Mouse (Mus musculus) hindbrain, embryonic 15.5 days (tissue): Measurements from ENCODE around the gene Fxyd3. TPM values are rescaled to one million over a fixed set of nuclear protein-coding genes. Genes with fewer than 3 reads are reported as not detected.

Experiments
- ATAC-seq: fragments of 200-750 bp; cut with Nextera tagmentation; 2 replicates; pipeline ENCODE4 v1.8.0; 2017; ENCODE audit warnings: low read depth, moderate number of reproducible peaks, moderate TSS enrichment; ENCODE audit not compliant: low FRiP score
- H3K27ac ChIP-seq: fragments of 300-500 bp; sonication (generic); replicated peaks from 2 replicates; pipeline ENCODE4 v1.5.1; 2015; ENCODE audit warnings: mild to moderate bottlenecking, inconsistent platforms
- H3K27me3 ChIP-seq: fragments of 300-500 bp; sonication (generic); 2 replicates; pipeline ENCODE4 v1.6.1; 2015; ENCODE audit warnings: control low read depth, inconsistent platforms
- H3K36me3 ChIP-seq: fragments of 300-500 bp; sonication (generic); 2 replicates; pipeline ENCODE4 v1.6.1; 2015; ENCODE audit warnings: control low read depth, inconsistent platforms
- H3K4me1 ChIP-seq: fragments of 300-500 bp; sonication (generic); replicated peaks from 2 replicates; pipeline ENCODE4 v1.6.1; 2015; ENCODE audit warnings: control low read depth, inconsistent platforms
- H3K4me2 ChIP-seq: fragments of 300-500 bp; sonication (generic); 2 replicates; pipeline ENCODE4 v1.6.1; 2015; ENCODE audit warnings: moderate library complexity, mild to moderate bottlenecking, inconsistent platforms
- H3K4me3 ChIP-seq: fragments of 300-500 bp; sonication (generic); 2 replicates; pipeline ENCODE4 v1.5.1; 2015; ENCODE audit warnings: mild to moderate bottlenecking, inconsistent platforms
- H3K9ac ChIP-seq: fragments of 300-500 bp; sonication (generic); 2 replicates; pipeline ENCODE4 v1.6.1; 2015; ENCODE audit warnings: inconsistent platforms
- H3K9me3 ChIP-seq: fragments of 300-500 bp; sonication (generic); 2 replicates; pipeline ENCODE4 v1.6.1; 2016; ENCODE audit warnings: control low read depth, inconsistent platforms
- WGBS: fragments of 180-500 bp; shearing (Covaris S2); methylation state at CpG from one replicate; pipeline ENCODE4 v1.1.7; 2015; 5-methylcytosine and 5-hydroxymethylcytosine counted together
- polyA plus RNA-seq: library from polyadenylated mRNA; unstranded; fragments of >200 nt; fragmentation: Nextera tagmentation; extraction: Ambion mirVana; gene quantifications from 2 replicates; pipeline ENCODE4 v1.2.1, GENCODE M21; 2015

The Fxyd3 gene
- polyA plus RNA-seq, 1 experiment from 2014 or later: 0.31 TPM

GRCm38 (mm10) chr7:31052251-31052635 lies 24.3 kb downstream of the Fxyd3 start:
- Histone ChIP-seq H3K4me2 (peak overlapping the region; percentile 61), H3K36me3 (no peaks in the 10 kb centered on the region), H3K4me1 (peaks cover 44% of the 10 kb centered on the region), H3K4me3 (peak overlapping the region; percentile 48), H3K27me3 (peaks cover 35% of the 10 kb centered on the region), H3K9me3 (no peaks in the 10 kb centered on the region), H3K9ac (0 out of 2 replicates have a peak overlapping the region, but pooled peaks have one; percentile 3), H3K27ac (no peak overlapping the region)
- WGBS: 2% methylated on average over 22 of the region's 22 CpGs
- no peak for ATAC-seq

DNA sequence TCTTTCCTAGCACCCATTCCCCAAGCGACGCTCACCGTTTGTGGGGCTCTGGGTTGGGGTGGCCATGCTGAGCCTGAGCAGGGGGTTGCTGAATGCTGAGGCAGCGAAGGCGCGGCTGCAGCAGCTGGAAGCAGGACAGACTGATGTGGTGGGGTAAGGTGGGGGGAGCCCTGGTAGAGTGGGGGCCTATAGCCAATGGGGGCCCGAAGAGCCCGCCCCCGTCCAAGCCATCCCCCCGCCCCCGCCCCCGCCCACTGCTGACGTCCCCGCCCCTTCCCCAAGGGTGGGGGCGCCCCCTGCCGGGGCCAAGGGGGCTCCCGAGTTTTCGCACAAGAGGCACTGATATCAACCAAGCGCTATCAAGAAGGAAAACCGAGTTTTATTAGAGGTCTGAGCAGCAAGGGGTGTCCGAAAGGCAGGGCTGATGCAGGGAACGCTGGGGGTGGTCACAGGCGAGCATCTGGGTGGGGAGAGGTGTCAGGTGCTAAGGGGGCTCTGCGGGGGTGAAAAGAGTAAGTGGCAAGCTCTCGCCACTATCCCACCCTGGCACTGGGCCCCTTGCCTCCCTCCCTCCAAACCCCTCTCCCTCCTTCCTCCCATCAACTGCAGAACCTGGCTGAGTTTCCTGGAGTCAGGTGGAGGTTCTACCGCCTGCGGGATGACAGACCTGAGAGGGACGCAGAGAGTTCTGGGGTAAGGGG lies 25.0 kb downstream of the Fxyd3 start, which contains the start of gene Fxyd7:
TSS of gene Fxyd7 (minus strand) at position 147 of the 701 bp plus-strand sequence.
- Histone ChIP-seq H3K4me2 (peak within 1 kb of the TSS; percentile 61), H3K27ac (peak within 1 kb of the TSS; percentile 73), H3K4me3 (peak within 1 kb of the TSS; percentile 48), H3K4me1 (peaks cover 44% of the 10 kb centered on the region), H3K27me3 (peaks cover 35% of the 10 kb centered on the region), H3K9me3 (no peaks in the 10 kb centered on the region), H3K36me3 (no peaks in the 10 kb centered on the region), H3K9ac (peak within 1 kb of the TSS; percentile 47)
- WGBS: 2% methylated on average over 27 of the region's 28 CpGs
- peak; percentile 59 for ATAC-seq

DNA sequence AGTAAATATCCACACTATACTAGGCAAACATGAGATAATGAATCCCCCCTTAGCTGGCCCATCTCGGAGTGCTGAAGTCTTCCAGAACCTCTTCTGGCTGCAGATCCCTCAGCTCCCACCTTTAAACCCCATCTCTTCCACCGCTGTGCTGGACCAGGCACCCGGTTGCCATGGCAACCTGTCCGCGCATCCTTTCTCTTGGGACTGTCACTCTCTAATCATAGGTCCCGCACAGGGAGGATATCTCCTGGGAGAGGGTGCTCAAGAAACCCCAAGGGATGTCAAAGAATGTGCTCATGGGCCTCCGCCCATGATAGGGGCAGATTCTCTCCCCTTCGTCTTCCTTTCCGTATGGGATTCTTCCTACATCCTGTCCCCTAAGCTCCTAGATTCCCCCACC lies 25.6 kb downstream of the Fxyd3 start:
- 2% methylated on average over 9 of the region's 9 CpGs for WGBS
- peak overlapping the region; percentile 73 for H3K27ac ChIP-seq
- peaks cover 44% of the 10 kb centered on the region for H3K4me1 ChIP-seq
- H3K4me2 ChIP-seq: peak overlapping the region; percentile 61
- H3K9ac ChIP-seq: peak overlapping the region; percentile 47
- H3K27me3 ChIP-seq: peaks cover 35% of the 10 kb centered on the region
- H3K36me3 ChIP-seq: no peaks in the 10 kb centered on the region
- peak overlapping the region; percentile 48 for H3K4me3 ChIP-seq
- peak; percentile 3; the same call in 1 of the 2 replicates for ATAC-seq
- H3K9me3 ChIP-seq: no peaks in the 10 kb centered on the region

- peak overlapping the region; percentile 73 for H3K27ac ChIP-seq
- peak overlapping the region; percentile 48 for H3K4me3 ChIP-seq
- H3K4me1 ChIP-seq: peaks cover 43% of the 10 kb centered on the region
- H3K4me2 ChIP-seq: peak overlapping the region; percentile 61
- ATAC-seq: peak; percentile 10; the same call in 1 of the 2 replicates
- 3% methylated on average over 6 of the region's 6 CpGs for WGBS
- H3K27me3 ChIP-seq: peaks cover 36% of the 10 kb centered on the region
- no peaks in the 10 kb centered on the region for H3K9me3 ChIP-seq
- peak overlapping the region; percentile 47 for H3K9ac ChIP-seq
- H3K36me3 ChIP-seq: no peaks in the 10 kb centered on the region
Observed at GRCm38 (mm10) chr7:31050487-31050886, 26.0 kb downstream of the Fxyd3 start.

DNA sequence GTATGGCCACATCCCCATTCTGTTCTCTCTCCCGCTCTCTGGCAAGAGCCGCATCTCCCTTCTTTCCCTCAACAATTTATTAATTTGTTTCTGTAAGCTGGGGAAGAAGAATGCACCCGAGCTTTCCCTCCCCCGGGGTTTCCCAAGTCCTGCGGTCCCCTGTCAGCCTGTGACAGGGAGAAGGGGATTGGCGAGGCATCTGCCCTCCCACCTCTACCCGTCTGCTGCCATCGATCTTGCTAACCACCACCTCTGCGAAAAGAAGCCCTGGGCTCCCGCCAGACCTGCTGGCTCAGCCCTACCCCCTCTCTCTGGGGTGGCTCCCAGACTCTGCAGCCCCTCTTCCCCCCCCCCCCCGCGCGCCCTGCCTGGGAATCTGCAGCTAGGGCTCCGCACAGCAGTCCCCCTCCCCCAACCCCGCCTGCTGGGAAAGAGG lies 26.6 kb downstream of the Fxyd3 start:
- H3K9me3 ChIP-seq: no peaks in the 10 kb centered on the region
- peak overlapping the region; percentile 48 for H3K4me3 ChIP-seq
- peak overlapping the region; percentile 61 for H3K4me2 ChIP-seq
- no peaks in the 10 kb centered on the region for H3K36me3 ChIP-seq
- ATAC-seq: peak; percentile 59
- peak overlapping the region; percentile 47 for H3K9ac ChIP-seq
- peaks cover 39% of the 10 kb centered on the region for H3K4me1 ChIP-seq
- peaks cover 42% of the 10 kb centered on the region for H3K27me3 ChIP-seq
- WGBS: under 1% methylated on average over 10 of the region's 15 CpGs
- peak overlapping the region; percentile 73 for H3K27ac ChIP-seq

GRCm38 (mm10) chr7:31049135-31049845 lies 27.2 kb downstream of the Fxyd3 start:
- H3K4me1 ChIP-seq: peaks cover 39% of the 10 kb centered on the region
- H3K27ac ChIP-seq: peak overlapping the region; percentile 73
- peaks cover 46% of the 10 kb centered on the region for H3K27me3 ChIP-seq
- H3K9ac ChIP-seq: peak overlapping the region; percentile 47
- peak; percentile 17 for ATAC-seq
- H3K4me3 ChIP-seq: peak overlapping the region; percentile 48
- WGBS: 21% methylated on average over 5 of the region's 5 CpGs
- H3K9me3 ChIP-seq: no peaks in the 10 kb centered on the region
- no peaks in the 10 kb centered on the region for H3K36me3 ChIP-seq
- peak overlapping the region; percentile 61 for H3K4me2 ChIP-seq

GRCm38 (mm10) chr7:31042431-31042910 lies 34.0 kb downstream of the Fxyd3 start, which contains the start of gene Fxyd5:
Gene Fxyd5, minus strand, starts transcription at chr7:31042481.
- H3K9ac ChIP-seq: no peak within 1 kb of the TSS
- no peak within 1 kb of the TSS for H3K27ac ChIP-seq
- 33% methylated on average over 10 of the region's 10 CpGs for WGBS
- H3K9me3 ChIP-seq: no peaks in the 10 kb centered on the region
- peaks cover 50% of the 10 kb centered on the region for H3K27me3 ChIP-seq
- no peak for ATAC-seq
- no peaks in the 10 kb centered on the region for H3K36me3 ChIP-seq
- peak within 1 kb of the TSS; percentile 33 for H3K4me2 ChIP-seq
- peaks cover 3% of the 10 kb centered on the region for H3K4me1 ChIP-seq
- peak within 1 kb of the TSS; percentile 18 for H3K4me3 ChIP-seq

GRCm38 (mm10) chr7:31041662-31042315 lies 34.7 kb downstream of the Fxyd3 start:
- WGBS: 7% methylated on average over 28 of the region's 28 CpGs
- peaks cover 3% of the 10 kb centered on the region for H3K4me1 ChIP-seq
- H3K4me3 ChIP-seq: peak overlapping the region; percentile 18
- no peak overlapping the region for H3K9ac ChIP-seq
- H3K36me3 ChIP-seq: no peaks in the 10 kb centered on the region
- H3K4me2 ChIP-seq: peak overlapping the region; percentile 33
- ATAC-seq: no peak
- peaks cover 50% of the 10 kb centered on the region for H3K27me3 ChIP-seq
- no peaks in the 10 kb centered on the region for H3K9me3 ChIP-seq
- no peak overlapping the region for H3K27ac ChIP-seq

- Histone ChIP-seq H3K4me2 (peak overlapping the region; percentile 33), H3K9me3 (no peaks in the 10 kb centered on the region), H3K36me3 (no peaks in the 10 kb centered on the region), H3K9ac (no peak overlapping the region), H3K27me3 (peaks cover 50% of the 10 kb centered on the region), H3K4me1 (peaks cover 3% of the 10 kb centered on the region), H3K4me3 (no peak overlapping the region), H3K27ac (no peak overlapping the region)
- 52% methylated on average over 8 of the region's 8 CpGs for WGBS
- no peak for ATAC-seq
Observed at GRCm38 (mm10) chr7:31041023-31041407, 35.5 kb downstream of the Fxyd3 start.

DNA sequence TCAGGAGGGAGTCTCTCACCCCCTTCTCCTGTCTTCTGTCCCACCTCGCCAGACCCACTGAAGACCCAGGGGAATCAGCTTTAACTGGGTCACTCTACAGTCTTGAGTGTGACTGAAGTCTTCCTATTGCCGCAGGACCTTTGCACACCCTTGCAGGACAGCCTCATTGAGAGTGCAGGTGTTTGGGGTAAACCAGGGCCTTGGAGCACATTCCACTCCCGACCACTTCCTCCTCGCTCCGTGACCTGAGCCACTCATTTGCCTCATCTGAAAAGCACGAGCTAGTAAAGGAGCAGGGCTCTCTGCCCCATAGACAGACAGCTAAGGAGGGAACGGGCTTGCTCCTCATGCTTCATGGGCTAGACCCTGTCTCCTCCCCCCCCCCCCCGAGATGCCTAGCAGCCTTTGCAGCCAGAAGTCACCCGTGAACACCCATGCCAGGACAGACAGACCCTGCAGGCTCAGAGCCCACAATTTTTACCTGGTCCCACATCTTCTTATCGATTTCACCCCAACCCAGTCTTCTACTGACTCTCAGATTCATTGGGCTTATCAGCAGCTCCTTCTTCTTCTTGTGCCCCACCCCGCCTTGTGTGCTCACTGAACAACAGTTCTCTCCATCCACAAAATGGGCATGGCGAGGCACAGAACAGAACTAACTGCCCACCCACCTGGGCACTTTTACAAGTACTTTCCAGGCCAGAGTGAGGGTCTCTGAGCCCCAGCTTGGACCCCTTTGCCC lies 36.1 kb downstream of the Fxyd3 start:
- no peak for ATAC-seq
- no peaks in the 10 kb centered on the region for H3K9me3 ChIP-seq
- no peak overlapping the region for H3K4me3 ChIP-seq
- no peak overlapping the region for H3K27ac ChIP-seq
- 79% methylated on average over 12 of the region's 12 CpGs for WGBS
- no peak overlapping the region for H3K9ac ChIP-seq
- no peak overlapping the region for H3K4me2 ChIP-seq
- peaks cover 49% of the 10 kb centered on the region for H3K27me3 ChIP-seq
- H3K4me1 ChIP-seq: peaks cover 3% of the 10 kb centered on the region
- no peaks in the 10 kb centered on the region for H3K36me3 ChIP-seq

DNA sequence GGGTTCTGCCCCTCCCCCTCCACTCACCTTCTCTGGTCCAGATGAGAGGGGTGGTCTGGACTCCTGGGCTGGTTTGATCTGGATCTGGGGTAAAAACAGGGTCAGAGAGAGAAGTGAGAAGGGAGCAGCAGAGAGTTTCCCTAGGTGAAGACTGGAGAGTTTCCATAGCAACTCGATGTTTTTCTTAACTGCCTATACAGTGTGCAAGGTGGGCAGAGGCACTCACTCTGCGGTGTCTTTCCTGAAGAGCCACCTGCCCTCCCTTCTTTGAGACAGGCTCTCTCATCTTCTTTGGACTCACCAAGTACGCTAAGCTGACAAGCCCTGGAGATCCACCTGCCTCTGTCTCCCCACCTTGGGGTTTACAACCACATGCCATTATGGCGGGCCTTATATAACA lies 37.5 kb downstream of the Fxyd3 start:
- Histone ChIP-seq H3K4me1 (peaks cover 3% of the 10 kb centered on the region), H3K4me3 (no peak overlapping the region), H3K9ac (no peak overlapping the region), H3K27ac (no peak overlapping the region), H3K9me3 (no peaks in the 10 kb centered on the region), H3K4me2 (no peak overlapping the region), H3K36me3 (no peaks in the 10 kb centered on the region), H3K27me3 (peaks cover 36% of the 10 kb centered on the region)
- ATAC-seq: no peak
- 89% methylated on average over 4 of the region's 4 CpGs for WGBS
